Mouse (Mus musculus): ENCODE measurements at regions not wholly inside any gene's neighbourhood (a gene's known extent, or its start where the extent isn't known, plus 50 kb on each side); places are given as distances from the start of the nearest gene placed in this dataset.

- peak; percentile 9 for DNase-seq
Observed at GRCm38 (mm10) chrX:142554161-142554560, 127.0 kb upstream of the Tmem164 start.

- no peak for DNase-seq
Observed at GRCm38 (mm10) chrX:142557496-142557895, 123.7 kb upstream of the Tmem164 start.

GRCm38 (mm10) chrX:142560209-142560912 is 120.8 kb upstream of the Tmem164 start:
- DNase-seq, result peak; percentile 13

GRCm38 (mm10) chrX:142561788-142562187 is 119.4 kb upstream of the Tmem164 start:
- no peak for DNase-seq

GRCm38 (mm10) chrX:142564186-142564585 is 117.0 kb upstream of the Tmem164 start:
- DNase-seq, result peak; percentile 3

- DNase-seq, result no peak
Observed at GRCm38 (mm10) chrX:142571772-142572171, 109.4 kb upstream of the Tmem164 start.

- no peak for DNase-seq
Observed at GRCm38 (mm10) chrX:142574022-142574421, 107.2 kb upstream of the Tmem164 start.

GRCm38 (mm10) chrX:142574945-142575710 is 106.1 kb upstream of the Tmem164 start:
- DNase-seq, result no peak

GRCm38 (mm10) chrX:142576127-142576526 is 105.1 kb upstream of the Tmem164 start:
- no peak for DNase-seq

GRCm38 (mm10) chrX:142577449-142578081 is 103.6 kb upstream of the Tmem164 start:
- no peak for DNase-seq

GRCm38 (mm10) chrX:142585281-142585680 is 95.9 kb upstream of the Tmem164 start:
- no peak for DNase-seq

GRCm38 (mm10) chrX:142599377-142599776 is 81.8 kb upstream of the Tmem164 start:
- DNase-seq, result no peak

GRCm38 (mm10) chrX:142600782-142601181 is 80.4 kb upstream of the Tmem164 start:
- DNase-seq, result no peak

GRCm38 (mm10) chrX:142605088-142605487 is 76.1 kb upstream of the Tmem164 start:
- no peak for DNase-seq

GRCm38 (mm10) chrX:142606595-142607205 is 74.5 kb upstream of the Tmem164 start:
- no peak for DNase-seq

GRCm38 (mm10) chrX:142616189-142616872 is 64.9 kb upstream of the Tmem164 start:
- no peak for DNase-seq

- no peak for DNase-seq
Observed at GRCm38 (mm10) chrX:142618389-142618788, 62.8 kb upstream of the Tmem164 start.

GRCm38 (mm10) chrX:142623359-142623758 is 57.8 kb upstream of the Tmem164 start:
- no peak for DNase-seq

GRCm38 (mm10) chrX:142623882-142624281 is 57.3 kb upstream of the Tmem164 start:
- DNase-seq, result no peak
